Mouse (Mus musculus): ENCODE measurements around the gene Trmt2a. TPM values are rescaled to one million over a fixed set of nuclear protein-coding genes. Genes with fewer than 3 reads are reported as not detected.

Gene Trmt2a
- polyA plus RNA-seq (2014; fragmentation: Illumina TruSeq; extraction: RNeasy Lipid Tissue Mini Kit (QIAGEN cat#74804); ENCODE audit: low replicate concordance), result 18.5 TPM

GRCm38 (mm10) chr16:18248433-18249363 is at the start of gene Trmt2a, which contains the start of gene Ranbp1:
Gene Trmt2a, plus strand, starts transcription at chr16:18248679.
Gene Ranbp1, minus strand, starts transcription at chr16:18248732.

GRCm38 (mm10) chr16:18217579-18217978 is 30.9 kb upstream of the Trmt2a start, which contains the start of gene Ccdc188:
Gene Ccdc188, plus strand, starts transcription at chr16:18217879.

GRCm38 (mm10) chr16:18234671-18235388 is 13.6 kb upstream of the Trmt2a start, which contains the start of gene Zdhhc8:
Gene Zdhhc8, minus strand, starts transcription at chr16:18235136.

GRCm38 (mm10) chr16:18258221-18258620 is 9.7 kb downstream of the Trmt2a start, which contains the start of gene Gm49776:
Gene Gm49776, minus strand, starts transcription at chr16:18258321.

GRCm38 (mm10) chr16:18289067-18289588 is 40.6 kb downstream of the Trmt2a start, which contains the start of gene Dgcr8:
Gene Dgcr8, minus strand, starts transcription at chr16:18289246.

Other genes starting within 250 kb of the Trmt2a start
- 2.7 TPM for gene Dgcr6, start 195.8 kb upstream of the Trmt2a start, polyA plus RNA-seq (2014; fragmentation: Illumina TruSeq; extraction: RNeasy Lipid Tissue Mini Kit (QIAGEN cat#74804); ENCODE audit: low replicate concordance)
- 0.30 TPM for gene Prodh, start 158.5 kb upstream of the Trmt2a start, polyA plus RNA-seq (2014; fragmentation: Illumina TruSeq; extraction: RNeasy Lipid Tissue Mini Kit (QIAGEN cat#74804); ENCODE audit: low replicate concordance)
- not detected for gene Rtn4r, start 121.0 kb upstream of the Trmt2a start, polyA plus RNA-seq (2014; fragmentation: Illumina TruSeq; extraction: RNeasy Lipid Tissue Mini Kit (QIAGEN cat#74804); ENCODE audit: low replicate concordance)
- gene Ccdc188, start 30.8 kb upstream of the Trmt2a start, polyA plus RNA-seq (2014; fragmentation: Illumina TruSeq; extraction: RNeasy Lipid Tissue Mini Kit (QIAGEN cat#74804); ENCODE audit: low replicate concordance), result not detected
- gene Zdhhc8, start 13.5 kb upstream of the Trmt2a start, polyA plus RNA-seq (2014; fragmentation: Illumina TruSeq; extraction: RNeasy Lipid Tissue Mini Kit (QIAGEN cat#74804); ENCODE audit: low replicate concordance), result not detected
- 84.6 TPM for gene Ranbp1, start 53 bp downstream of the Trmt2a start, polyA plus RNA-seq (2014; fragmentation: Illumina TruSeq; extraction: RNeasy Lipid Tissue Mini Kit (QIAGEN cat#74804); ENCODE audit: low replicate concordance)
- not detected for gene Gm49776, start 9.6 kb downstream of the Trmt2a start, polyA plus RNA-seq (2014; fragmentation: Illumina TruSeq; extraction: RNeasy Lipid Tissue Mini Kit (QIAGEN cat#74804); ENCODE audit: low replicate concordance)
- 23.3 TPM for gene Dgcr8, start 40.6 kb downstream of the Trmt2a start, polyA plus RNA-seq (2014; fragmentation: Illumina TruSeq; extraction: RNeasy Lipid Tissue Mini Kit (QIAGEN cat#74804); ENCODE audit: low replicate concordance)
- gene Tango2, start 99.4 kb downstream of the Trmt2a start, polyA plus RNA-seq (2014; fragmentation: Illumina TruSeq; extraction: RNeasy Lipid Tissue Mini Kit (QIAGEN cat#74804); ENCODE audit: low replicate concordance), result 8.9 TPM
- not detected for gene Arvcf, start 99.5 kb downstream of the Trmt2a start, polyA plus RNA-seq (2014; fragmentation: Illumina TruSeq; extraction: RNeasy Lipid Tissue Mini Kit (QIAGEN cat#74804); ENCODE audit: low replicate concordance)
- 1.2 TPM for gene Txnrd2, start 177.7 kb downstream of the Trmt2a start, polyA plus RNA-seq (2014; fragmentation: Illumina TruSeq; extraction: RNeasy Lipid Tissue Mini Kit (QIAGEN cat#74804); ENCODE audit: low replicate concordance)
- 5.1 TPM for gene Comt, start 178.2 kb downstream of the Trmt2a start, polyA plus RNA-seq (2014; fragmentation: Illumina TruSeq; extraction: RNeasy Lipid Tissue Mini Kit (QIAGEN cat#74804); ENCODE audit: low replicate concordance)

All from small intestine, adult 10 weeks (tissue).